Mouse (Mus musculus): Measurements from ENCODE around the gene Ankrd50.
A peak's percentile ranks its signal among the peaks of the same experiment; 100 is the strongest.

The Ankrd50 gene

DNA sequence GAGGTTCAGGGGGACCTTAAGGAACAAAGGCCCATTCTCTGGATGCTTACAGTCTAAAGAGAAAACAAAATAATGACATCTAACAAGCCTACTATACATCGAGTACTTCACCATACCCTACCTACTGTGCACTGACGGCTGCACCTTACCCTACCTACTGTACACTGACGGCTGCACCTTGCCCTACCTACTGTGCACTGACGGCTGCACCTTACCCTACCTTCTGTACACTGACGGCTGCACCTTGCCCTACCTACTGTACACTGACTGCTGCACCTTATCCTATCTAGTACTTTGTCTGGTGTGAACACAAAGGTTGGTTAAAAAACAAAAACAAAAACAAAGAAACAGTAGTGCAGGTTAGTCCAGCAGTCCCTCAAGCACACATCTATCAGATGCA, 18.5 kb downstream of the Ankrd50 start:
- DNase-seq (ENCODE audit: low spot score in 2 of 2), result no peak

DNA sequence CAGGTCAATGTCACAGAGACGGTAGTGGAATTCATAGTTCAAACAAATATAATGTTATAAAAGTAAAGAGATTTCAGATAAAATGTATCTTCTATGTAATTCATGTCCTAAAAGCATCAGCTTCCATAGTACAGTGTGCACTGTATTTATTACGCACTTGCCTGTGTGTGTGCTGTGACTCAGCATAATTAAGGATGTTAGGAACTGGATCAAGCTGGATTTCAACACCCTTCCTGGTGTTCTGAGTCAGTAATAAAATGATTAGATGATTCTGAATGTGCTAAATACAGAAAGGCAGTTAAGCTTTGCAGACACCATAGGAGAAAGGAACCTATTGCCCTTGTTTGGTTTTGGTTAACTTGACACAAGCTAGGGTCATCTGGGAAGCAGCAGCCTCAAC, 21.5 kb downstream of the Ankrd50 start:
- DNase-seq (ENCODE audit: low spot score in 2 of 2), result no peak

DNA sequence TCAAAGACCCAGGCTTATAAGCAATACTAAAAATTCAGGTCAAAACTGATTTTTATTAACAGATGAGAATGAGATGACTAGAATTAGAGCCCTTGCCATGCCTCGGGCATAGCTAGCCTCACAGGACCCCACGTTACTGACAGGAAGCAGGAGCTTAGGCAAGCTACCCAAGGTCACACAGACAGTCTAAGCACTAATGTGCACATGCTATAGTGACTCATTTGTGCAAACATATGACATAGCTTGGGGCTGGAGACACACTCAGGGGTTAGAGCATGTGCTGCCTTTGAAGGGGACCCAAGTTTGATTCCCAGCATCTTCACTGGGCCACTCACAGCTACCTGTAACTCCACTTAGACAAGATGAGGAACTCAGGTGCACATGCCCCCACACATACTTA, 22.9 kb downstream of the Ankrd50 start:
- DNase-seq (ENCODE audit: low spot score in 2 of 2), result no peak

DNA sequence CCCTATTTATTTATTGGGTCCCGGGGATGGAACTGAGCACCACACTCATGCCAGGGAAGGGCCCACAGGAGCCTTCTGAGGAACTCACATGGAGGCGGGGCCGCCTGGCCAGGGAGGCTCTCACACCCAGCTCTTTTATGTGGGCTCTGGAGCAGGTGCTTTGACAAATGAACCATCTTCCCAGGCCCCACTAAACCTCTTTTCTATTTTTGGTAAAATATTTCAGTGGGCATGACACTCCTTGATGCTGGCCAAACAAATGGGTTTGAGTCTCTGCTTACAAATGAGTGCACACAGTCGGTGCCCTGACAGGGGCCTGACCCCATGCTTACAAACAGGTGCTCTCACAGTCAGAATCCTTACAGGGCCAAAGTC, 24.4 kb downstream of the Ankrd50 start:
- DNase-seq (ENCODE audit: low spot score in 2 of 2), result no peak

DNA sequence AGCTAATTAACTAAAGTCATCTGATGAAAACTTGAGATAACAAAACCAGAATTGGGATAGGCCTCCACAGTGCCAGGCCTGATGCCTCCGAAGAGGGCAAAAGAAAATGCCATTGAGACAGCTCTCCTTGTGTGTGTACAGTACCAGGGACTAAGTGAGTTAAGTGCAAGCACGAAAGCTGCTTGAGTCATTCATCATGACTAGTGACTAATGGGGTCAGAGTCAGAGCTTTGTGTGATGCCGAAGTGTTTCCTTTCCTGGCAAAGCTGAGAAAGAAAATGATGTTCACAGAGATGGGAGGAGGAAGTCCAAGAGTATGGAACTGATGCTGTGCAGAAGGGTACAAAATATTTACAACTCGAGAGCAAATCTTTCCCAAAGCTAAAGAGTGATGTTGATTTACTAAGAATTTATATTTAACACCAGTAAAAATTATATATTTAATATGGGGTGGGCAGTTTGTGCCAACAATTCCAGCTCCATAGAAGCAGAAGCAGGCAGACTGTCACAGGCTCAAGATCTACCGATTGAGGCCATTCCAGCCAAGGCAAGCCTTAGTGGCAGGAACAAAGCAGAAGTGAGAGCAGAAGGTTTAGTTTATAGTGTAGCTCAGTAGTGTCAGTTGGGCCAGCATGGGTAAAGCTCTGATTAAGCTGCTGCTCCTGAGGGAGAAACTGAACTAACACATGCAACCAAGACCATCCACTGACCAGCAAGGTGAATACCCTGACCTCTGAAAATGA, 25.0 kb downstream of the Ankrd50 start:
- no peak for DNase-seq (ENCODE audit: low spot score in 2 of 2)

DNA sequence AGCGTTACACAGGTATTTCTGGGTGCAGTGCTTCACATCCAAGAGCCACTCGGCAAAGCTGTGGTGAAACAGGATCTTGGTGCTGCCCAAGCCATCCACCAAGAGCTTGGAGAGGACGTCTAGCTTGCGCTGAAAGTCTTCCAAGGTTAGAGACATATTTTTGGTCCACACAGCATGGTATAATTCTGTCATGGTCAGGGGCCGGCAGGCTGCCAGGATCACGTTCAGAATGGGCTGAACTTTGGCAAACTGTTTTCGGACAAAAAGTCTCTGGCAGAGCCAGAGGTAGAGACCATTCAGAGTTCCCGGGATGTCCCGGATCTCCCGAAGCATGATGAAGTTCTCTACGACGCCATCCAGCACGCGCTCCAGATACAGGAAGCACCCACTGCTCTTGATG, 27.6 kb downstream of the Ankrd50 start:
- DNase-seq (ENCODE audit: low spot score in 2 of 2), result no peak

DNA sequence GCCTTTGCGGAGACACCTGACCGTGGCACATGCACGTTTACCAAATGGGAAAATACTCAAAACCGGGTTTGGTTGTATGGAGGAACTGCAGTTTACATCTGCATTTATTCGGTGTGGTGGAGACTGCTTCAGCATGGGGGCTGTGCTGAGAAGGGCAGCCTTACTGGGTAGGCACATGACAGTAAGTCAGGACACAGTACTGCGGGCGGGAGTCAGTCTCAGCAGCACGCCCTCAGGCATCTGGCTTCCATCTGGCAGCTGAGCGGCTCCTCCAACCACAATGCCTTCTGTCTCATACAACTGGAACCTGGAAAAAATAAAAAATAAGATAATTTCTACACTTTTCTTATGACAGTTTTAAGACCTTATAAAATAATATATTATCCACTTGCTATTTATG, 32.4 kb downstream of the Ankrd50 start:
- DNase-seq (ENCODE audit: low spot score in 2 of 2), result no peak

DNA sequence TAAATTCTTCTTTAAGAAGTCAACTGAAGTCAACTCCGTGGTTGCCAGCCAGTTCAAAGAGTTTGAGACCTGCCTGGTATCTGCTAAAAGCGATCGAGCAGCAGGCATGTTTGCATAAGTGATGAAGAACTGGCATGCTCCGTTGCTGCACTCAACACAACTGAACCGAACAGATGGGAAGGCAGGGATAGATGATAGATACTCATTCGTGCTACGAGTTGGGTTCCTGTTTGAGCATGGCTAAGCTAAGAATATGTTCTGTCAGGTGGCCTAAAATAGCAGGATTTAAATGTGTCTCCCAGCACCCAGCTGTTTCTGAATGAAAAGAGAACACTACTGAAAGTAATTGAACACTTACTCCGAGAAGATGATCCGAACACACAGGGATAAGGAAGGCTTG, 38.1 kb downstream of the Ankrd50 start:
- peak in 1 of 2 experiments; percentile 22 for DNase-seq (ENCODE audit: low spot score in 2 of 2)

DNA sequence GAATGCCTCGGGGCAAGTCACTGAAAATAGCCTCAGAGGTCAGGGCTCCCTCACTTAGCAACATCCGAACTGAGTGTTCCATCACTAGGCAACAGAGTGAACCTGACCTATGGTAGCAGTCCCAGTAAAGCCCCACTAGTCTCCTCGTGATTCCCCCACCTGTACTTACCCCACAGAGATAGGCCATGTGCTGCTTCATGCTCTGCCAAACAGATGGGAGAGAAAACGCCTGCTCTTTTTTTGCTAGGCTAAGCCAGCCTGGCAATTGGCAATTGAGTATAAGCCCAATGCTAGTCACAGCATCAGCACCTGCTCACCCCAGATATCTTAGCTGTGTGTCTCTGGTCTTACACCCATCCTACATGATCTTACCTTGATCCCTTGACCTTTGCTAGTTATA, 40.8 kb downstream of the Ankrd50 start:
- no peak for DNase-seq (ENCODE audit: low spot score in 2 of 2)

DNA sequence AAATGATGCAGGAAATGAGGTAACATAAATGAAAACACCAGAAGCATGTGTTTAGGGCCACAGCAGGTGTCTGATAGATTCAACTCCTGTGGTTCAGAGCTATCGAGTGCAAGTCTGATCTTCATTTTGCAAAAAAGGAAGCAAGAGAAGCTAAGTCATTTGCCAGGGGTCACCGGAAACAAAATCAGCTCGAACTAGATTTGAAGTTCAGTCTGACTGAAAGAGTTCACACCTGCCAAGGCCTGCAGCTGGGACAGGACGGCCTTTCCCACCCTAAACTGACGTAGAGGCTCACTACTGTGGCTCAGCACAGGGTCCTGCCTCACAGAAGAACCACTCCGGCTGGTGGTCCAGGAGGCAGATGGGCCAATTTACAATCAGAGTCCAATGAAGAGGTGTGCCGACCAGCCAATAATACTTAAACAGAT, 44.1 kb downstream of the Ankrd50 start:
- no peak for DNase-seq (ENCODE audit: low spot score in 2 of 2)

DNA sequence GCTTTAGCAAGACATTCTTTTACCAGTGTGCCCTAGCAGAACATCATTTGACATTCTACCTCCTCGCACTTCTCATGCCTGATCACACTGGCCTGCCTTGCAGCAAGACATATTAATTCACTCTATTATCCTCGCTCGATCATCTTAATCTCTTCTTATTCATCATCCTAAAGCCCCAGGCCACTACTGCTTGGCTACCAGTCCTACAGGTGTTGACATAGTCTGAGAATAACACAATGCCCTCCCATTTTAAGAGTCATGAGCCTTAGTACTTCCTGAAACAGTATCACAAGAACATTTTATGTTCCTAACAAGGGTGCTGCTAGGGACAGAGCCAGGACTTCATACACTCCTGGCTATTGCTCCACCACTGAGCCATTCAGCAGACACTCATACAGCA, 48.0 kb downstream of the Ankrd50 start:
- DNase-seq (ENCODE audit: low spot score in 2 of 2), result no peak

DNA sequence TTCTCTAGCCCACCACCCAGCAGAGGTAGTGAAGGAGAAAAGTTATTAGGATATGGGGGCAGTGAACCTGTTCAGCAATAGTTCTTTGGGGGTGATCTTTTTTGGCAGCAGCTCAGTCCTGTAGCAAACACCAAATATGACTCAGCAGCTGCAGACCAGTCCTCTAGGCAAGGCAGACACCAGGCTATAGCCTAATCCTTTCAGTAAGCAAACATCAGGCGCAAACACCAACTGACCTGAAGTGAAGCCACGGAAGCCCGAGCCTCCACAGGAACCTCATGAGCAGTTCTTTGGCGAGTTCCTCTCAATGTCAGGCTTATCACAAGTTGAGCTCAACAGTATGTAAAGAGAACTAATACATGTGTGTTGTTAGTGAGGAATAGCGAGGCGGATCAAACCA, 48.8 kb downstream of the Ankrd50 start:
- DNase-seq (ENCODE audit: low spot score in 2 of 2), result no peak

DNA sequence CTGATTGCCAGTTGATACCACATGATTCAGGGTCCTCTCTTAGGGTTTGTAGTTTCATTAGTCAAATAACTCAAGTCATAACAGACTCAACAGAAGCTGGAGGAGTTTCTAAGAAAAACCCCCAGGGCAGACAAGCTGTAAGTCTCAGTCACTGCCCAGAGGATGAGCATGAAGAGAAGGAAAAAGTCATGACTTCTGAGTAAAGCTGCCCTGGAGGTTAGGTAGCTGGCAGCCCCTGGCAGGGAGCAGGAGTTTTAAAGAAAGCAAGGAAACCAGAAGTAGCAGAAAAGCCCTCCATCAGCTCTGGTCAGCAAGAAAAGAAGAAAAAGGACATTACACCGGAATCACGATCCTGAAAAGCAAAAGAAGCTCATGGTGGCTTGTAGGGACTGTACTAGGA, 50.2 kb downstream of the Ankrd50 start:
- DNase-seq (ENCODE audit: low spot score in 2 of 2), result no peak

DNA sequence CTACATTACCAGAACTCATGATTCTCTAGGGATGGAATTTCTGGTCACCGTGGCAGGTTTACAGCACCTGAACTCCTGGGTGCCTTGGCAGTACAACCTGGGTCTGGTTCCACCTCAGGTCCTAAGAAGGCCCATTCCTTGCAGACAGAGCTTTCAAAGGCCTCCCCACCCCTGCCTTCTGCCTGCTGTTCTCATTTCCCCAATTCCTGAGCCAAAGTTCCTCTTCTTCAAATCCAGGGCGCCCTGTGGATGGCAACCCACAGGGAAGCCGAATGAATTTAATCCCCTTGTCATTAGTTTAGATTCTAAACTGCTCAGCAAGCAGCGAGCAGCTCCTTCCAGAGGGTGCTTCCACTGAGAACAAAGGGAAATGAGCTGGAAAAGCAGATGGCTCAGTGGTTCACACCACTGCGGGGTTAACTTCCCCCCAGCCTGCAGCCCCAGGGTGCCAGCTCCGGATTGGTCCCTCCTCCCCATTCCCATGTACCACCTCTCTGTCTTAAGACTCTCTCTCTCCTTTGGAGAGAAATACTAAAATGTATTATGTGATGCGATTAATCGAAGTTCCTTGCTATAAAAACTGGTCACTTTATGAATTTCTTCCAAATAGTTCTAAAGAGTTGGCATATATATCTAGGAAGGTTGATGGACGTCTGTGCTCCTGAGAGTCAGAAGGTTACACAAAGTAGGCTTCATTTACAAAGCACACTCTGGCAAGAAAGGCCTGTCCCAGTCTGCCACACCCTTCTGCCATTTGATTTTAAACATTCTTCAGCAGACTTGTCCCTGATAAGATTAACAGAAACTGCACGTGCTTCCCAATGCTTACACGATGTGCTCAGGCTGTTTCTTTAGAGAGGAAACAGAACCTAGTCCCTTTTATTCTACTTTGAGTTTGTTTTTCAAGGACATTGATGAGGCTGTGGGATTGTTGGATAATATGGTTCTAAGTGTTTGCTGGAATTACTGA, 50.9 kb downstream of the Ankrd50 start:
- no peak for DNase-seq (ENCODE audit: low spot score in 2 of 2)

DNA sequence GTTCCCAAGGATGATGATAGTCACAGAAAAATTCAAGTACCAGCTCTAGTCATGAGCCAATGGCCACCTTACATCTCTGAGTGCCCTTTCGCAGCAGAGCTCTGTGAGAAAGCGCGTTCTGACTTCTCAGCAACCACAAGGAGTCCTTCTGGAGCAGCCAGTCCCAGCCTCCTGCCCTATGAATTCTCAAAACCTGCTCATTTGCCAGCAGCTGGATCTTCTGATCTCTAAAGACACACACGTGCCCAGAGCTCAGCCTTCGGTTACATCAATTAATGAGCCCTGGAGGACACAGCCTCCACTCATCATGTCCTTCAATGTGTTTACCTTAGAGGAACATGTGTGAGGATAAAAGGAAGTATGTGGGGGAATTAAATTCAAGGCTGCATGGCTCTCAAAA, 53.2 kb downstream of the Ankrd50 start:
- DNase-seq (ENCODE audit: low spot score in 2 of 2), result no peak

DNA sequence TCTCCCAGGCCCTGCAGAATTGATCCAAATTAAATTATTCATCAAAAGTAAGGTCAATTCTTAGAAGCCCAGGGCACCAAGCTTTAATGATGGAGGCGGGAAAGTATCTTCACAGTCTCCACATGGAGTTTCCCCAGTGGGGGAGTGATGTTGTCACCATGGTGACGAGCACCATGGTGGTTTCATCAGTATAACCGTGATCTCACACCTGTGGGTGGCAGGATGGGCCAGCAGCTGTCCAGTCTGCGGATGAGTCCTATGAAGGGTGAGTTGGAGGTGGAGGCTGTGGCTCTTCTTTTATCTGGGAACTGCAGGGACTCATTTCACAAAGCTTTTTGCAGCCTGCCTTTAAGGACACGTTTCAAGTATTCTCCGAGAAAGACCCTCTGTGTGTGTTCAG, 53.6 kb downstream of the Ankrd50 start:
- no peak for DNase-seq (ENCODE audit: low spot score in 2 of 2)

DNA sequence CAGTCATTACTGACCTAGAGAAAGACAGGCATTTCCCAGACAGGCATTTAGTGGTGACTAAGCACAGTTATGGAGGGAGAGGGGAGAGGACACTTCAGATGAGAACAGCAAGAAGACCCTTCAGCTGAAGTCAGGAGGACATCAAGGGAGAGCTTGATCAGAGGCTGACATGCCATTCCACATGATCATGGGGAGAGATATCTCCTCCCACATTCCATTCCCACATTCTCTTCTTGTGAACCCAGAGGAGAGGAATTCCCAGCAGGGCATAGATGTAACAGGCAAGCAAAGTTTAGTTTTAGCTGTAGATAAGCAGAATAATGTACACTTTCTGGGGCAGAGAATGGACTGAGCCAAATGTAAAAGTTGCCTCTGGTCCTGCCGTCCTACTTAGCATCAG, 57.4 kb downstream of the Ankrd50 start:
- no peak for DNase-seq (ENCODE audit: low spot score in 2 of 2)

DNA sequence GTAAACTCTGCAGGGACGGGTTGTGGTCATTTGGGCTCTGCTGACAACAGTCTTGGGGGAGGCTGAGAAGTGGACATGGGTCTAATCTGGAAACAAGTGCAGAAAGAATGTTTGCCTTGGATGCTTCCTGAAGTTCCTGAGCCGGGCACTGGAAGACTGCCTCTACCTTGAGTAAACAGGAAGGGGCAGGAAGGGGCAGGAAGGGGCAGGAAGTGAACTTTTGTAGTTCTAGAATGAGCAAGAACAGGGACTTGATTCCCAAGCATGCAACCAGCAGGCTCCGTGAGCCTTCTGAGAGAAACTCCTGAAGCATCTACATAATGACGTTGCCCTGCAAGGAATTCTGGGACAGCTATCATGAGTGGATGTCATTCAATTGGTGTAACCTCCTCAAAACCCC, 60.7 kb downstream of the Ankrd50 start:
- DNase-seq (ENCODE audit: low spot score in 2 of 2), result no peak

DNA sequence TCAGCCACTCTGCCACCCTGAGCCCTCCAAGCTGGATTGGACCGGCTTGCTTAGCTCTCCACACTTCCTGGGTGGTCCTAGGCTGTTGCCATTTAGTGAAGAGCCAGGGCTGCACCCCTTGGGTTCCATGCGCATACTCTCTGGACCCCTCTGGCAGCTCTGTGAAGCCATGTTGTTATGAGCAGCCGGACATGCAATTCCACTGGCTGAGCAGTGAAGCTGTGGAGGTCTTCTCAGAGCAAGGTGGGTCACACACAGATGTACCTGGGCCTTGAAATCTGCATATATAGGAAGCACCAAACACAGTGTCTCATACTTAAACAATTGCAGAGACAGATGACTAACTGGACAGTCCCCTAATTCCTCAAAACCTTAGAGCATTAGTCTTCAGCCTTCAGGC, 64.7 kb downstream of the Ankrd50 start:
- DNase-seq (ENCODE audit: low spot score in 2 of 2), result no peak

DNA sequence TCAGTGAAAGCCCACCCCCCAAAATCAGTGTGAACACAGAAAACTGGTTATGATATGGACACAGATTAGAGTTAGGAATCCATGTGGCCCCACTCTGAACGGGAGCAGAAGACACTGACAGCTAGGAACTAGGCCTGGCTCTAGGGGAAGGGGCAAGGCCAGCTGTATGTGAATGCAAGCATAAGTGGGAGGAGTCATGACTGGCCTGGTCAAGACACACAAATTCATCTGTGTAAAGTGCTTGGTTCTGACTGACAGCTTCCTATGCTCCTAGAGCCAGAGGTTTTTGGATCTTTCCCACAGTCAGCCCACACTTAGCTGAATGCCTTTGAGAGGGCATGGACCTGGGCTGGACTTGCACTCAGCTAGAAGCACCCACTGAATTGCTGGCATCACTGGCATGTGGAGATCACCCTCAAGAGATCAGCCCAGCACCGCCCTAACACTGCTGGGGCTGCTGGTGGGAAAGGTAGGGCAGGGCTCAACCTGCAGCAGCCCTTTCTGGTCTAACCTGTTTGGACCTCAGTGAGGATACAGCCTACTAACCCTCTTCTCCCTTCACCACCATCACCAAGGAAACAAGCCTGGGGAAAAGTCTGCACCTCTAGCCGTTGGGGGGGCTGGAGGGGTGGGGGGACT, 69.2 kb downstream of the Ankrd50 start:
- DNase-seq (ENCODE audit: low spot score in 2 of 2), result no peak
